Mouse (Mus musculus): ENCODE results near the gene Fut7. TPM values are rescaled to one million over a fixed set of nuclear protein-coding genes. Genes with fewer than 3 reads are reported as not detected.
A peak's percentile ranks its signal among the peaks of the same experiment; 100 is the strongest.
"Not testable (repeated sequence)": the region's sequence is repeated elsewhere in the genome, so short reads cannot be mapped to it uniquely, and the experiment has no call there.

Gene Fut7
- polyA plus RNA-seq, 1 experiment from 2014 or later = not detected

- H3K4me2 ChIP-seq (ENCODE audit: low read depth, severe bottlenecking) = no peak overlapping the region
- H3K9ac ChIP-seq (ENCODE audit: low read length) = no peak overlapping the region
- DNase-seq (ENCODE audit: low spot score) (no peak), ATAC-seq (ENCODE audit: insufficient number of reproducible peaks, low FRiP score, low TSS enrichment, low read depth) (no peak)
- WGBS = 77% methylated on average over 4 of the region's 4 CpGs
- peaks cover 54% of the 10 kb centered on the region for H3K27me3 ChIP-seq (ENCODE audit: control insufficient read depth, insufficient read depth, low read length)
- no peak overlapping the region for H3K4me3 ChIP-seq (ENCODE audit: low read depth, low read length)
- H3K27ac ChIP-seq (replicated peaks; ENCODE audit: low read depth, low read length) = no peak overlapping the region
- H3K9me3 ChIP-seq (ENCODE audit: control insufficient read depth, low read length) = no peaks in the 10 kb centered on the region
- H3K4me1 ChIP-seq (ENCODE audit: control insufficient read depth, insufficient read depth, low read length) = peaks cover 5% of the 10 kb centered on the region; the same call in 1 of the 2 replicates
- no peaks in the 10 kb centered on the region for H3K36me3 ChIP-seq (ENCODE audit: control insufficient read depth, insufficient read depth, low read length)
These were observed 19.1 kb upstream of the Fut7 start for GRCm38 (mm10) chr2:25403994-25404393.

GRCm38 (mm10) chr2:25408908-25409307, 14.2 kb upstream of the Fut7 start:
- no peak overlapping the region for H3K9ac ChIP-seq (ENCODE audit: low read length)
- H3K4me1 ChIP-seq (ENCODE audit: control insufficient read depth, insufficient read depth, low read length) = no peaks in the 10 kb centered on the region
- H3K4me3 ChIP-seq (ENCODE audit: low read depth, low read length) = no peak overlapping the region
- H3K27me3 ChIP-seq (ENCODE audit: control insufficient read depth, insufficient read depth, low read length) = peaks cover 12% of the 10 kb centered on the region
- DNase-seq (ENCODE audit: low spot score) (no peak), ATAC-seq (ENCODE audit: insufficient number of reproducible peaks, low FRiP score, low TSS enrichment, low read depth) (no peak)
- no peaks in the 10 kb centered on the region for H3K36me3 ChIP-seq (ENCODE audit: control insufficient read depth, insufficient read depth, low read length)
- H3K27ac ChIP-seq (replicated peaks; ENCODE audit: low read depth, low read length) = no peak overlapping the region
- no peaks in the 10 kb centered on the region for H3K9me3 ChIP-seq (ENCODE audit: control insufficient read depth, low read length)
- WGBS = 80% methylated on average over 10 of the region's 10 CpGs
- H3K4me2 ChIP-seq (ENCODE audit: low read depth, severe bottlenecking) = no peak overlapping the region

GRCm38 (mm10) chr2:25413436-25413835, 9.6 kb upstream of the Fut7 start:
- H3K4me1 ChIP-seq (ENCODE audit: control insufficient read depth, insufficient read depth, low read length); ATAC-seq (ENCODE audit: insufficient number of reproducible peaks, low FRiP score, low TSS enrichment, low read depth); H3K4me2 ChIP-seq (ENCODE audit: low read depth, severe bottlenecking); H3K27me3 ChIP-seq (ENCODE audit: control insufficient read depth, insufficient read depth, low read length); H3K9ac ChIP-seq (ENCODE audit: low read length); DNase-seq (ENCODE audit: low spot score); H3K9me3 ChIP-seq (ENCODE audit: control insufficient read depth, low read length); H3K4me3 ChIP-seq (ENCODE audit: low read depth, low read length); H3K27ac ChIP-seq (replicated peaks; ENCODE audit: low read depth, low read length); H3K36me3 ChIP-seq (ENCODE audit: control insufficient read depth, insufficient read depth, low read length): not testable (repeated sequence)

- H3K4me1 ChIP-seq (ENCODE audit: control insufficient read depth, insufficient read depth, low read length) = no peaks in the 10 kb centered on the region
- H3K4me2 ChIP-seq (ENCODE audit: low read depth, severe bottlenecking) = no peak overlapping the region
- no peak overlapping the region for H3K27ac ChIP-seq (replicated peaks; ENCODE audit: low read depth, low read length)
- no peaks in the 10 kb centered on the region for H3K9me3 ChIP-seq (ENCODE audit: control insufficient read depth, low read length)
- ATAC-seq (ENCODE audit: insufficient number of reproducible peaks, low FRiP score, low TSS enrichment, low read depth) = no peak
- WGBS = 33% methylated on average over 3 of the region's 3 CpGs
- no peaks in the 10 kb centered on the region for H3K36me3 ChIP-seq (ENCODE audit: control insufficient read depth, insufficient read depth, low read length)
- peaks cover under 1% of the 10 kb centered on the region; the same call in 1 of the 2 replicates for H3K27me3 ChIP-seq (ENCODE audit: control insufficient read depth, insufficient read depth, low read length)
- no peak overlapping the region for H3K4me3 ChIP-seq (ENCODE audit: low read depth, low read length)
- H3K9ac ChIP-seq (ENCODE audit: low read length) = no peak overlapping the region
- DNase-seq (ENCODE audit: low spot score) = no peak
These were observed 5.6 kb upstream of the Fut7 start for GRCm38 (mm10) chr2:25417426-25417825.

GRCm38 (mm10) chr2:25421896-25422295, 1.2 kb upstream of the Fut7 start:
- Histone ChIP-seq H3K27ac (replicated peaks; ENCODE audit: low read depth, low read length) (no peak overlapping the region), H3K36me3 (ENCODE audit: control insufficient read depth, insufficient read depth, low read length) (no peaks in the 10 kb centered on the region), H3K4me2 (ENCODE audit: low read depth, severe bottlenecking) (no peak overlapping the region), H3K9me3 (ENCODE audit: control insufficient read depth, low read length) (no peaks in the 10 kb centered on the region), H3K4me1 (ENCODE audit: control insufficient read depth, insufficient read depth, low read length) (no peaks in the 10 kb centered on the region), H3K4me3 (ENCODE audit: low read depth, low read length) (no peak overlapping the region), H3K27me3 (ENCODE audit: control insufficient read depth, insufficient read depth, low read length) (peaks cover 26% of the 10 kb centered on the region), H3K9ac (ENCODE audit: low read length) (no peak overlapping the region)
- 21% methylated on average over 3 of the region's 3 CpGs for WGBS
- DNase-seq (ENCODE audit: low spot score) (peak; percentile 68), ATAC-seq (ENCODE audit: insufficient number of reproducible peaks, low FRiP score, low TSS enrichment, low read depth) (no peak)

- Histone ChIP-seq H3K9ac (ENCODE audit: low read length) (no peak overlapping the region), H3K9me3 (ENCODE audit: control insufficient read depth, low read length) (no peaks in the 10 kb centered on the region), H3K36me3 (ENCODE audit: control insufficient read depth, insufficient read depth, low read length) (no peaks in the 10 kb centered on the region), H3K4me3 (ENCODE audit: low read depth, low read length) (no peak overlapping the region), H3K27me3 (ENCODE audit: control insufficient read depth, insufficient read depth, low read length) (peaks cover 26% of the 10 kb centered on the region), H3K4me2 (ENCODE audit: low read depth, severe bottlenecking) (no peak overlapping the region), H3K27ac (replicated peaks; ENCODE audit: low read depth, low read length) (no peak overlapping the region), H3K4me1 (ENCODE audit: control insufficient read depth, insufficient read depth, low read length) (no peaks in the 10 kb centered on the region)
- no peak for DNase-seq (ENCODE audit: low spot score)
- 59% methylated on average over 1 of the region's 1 CpGs for WGBS
- ATAC-seq (ENCODE audit: insufficient number of reproducible peaks, low FRiP score, low TSS enrichment, low read depth) = no peak
These were observed 559 bp downstream of the Fut7 start for GRCm38 (mm10) chr2:25423626-25424025.

GRCm38 (mm10) chr2:25425481-25425880, 2.4 kb downstream of the Fut7 start:
- Histone ChIP-seq H3K4me2 (ENCODE audit: low read depth, severe bottlenecking) (no peak overlapping the region), H3K36me3 (ENCODE audit: control insufficient read depth, insufficient read depth, low read length) (no peaks in the 10 kb centered on the region), H3K4me3 (ENCODE audit: low read depth, low read length) (no peak overlapping the region), H3K9ac (ENCODE audit: low read length) (no peak overlapping the region), H3K4me1 (ENCODE audit: control insufficient read depth, insufficient read depth, low read length) (0 out of 2 replicates have a peak, but pooled peaks cover 3% of the 10 kb centered on the region), H3K27ac (replicated peaks; ENCODE audit: low read depth, low read length) (no peak overlapping the region), H3K9me3 (ENCODE audit: control insufficient read depth, low read length) (no peaks in the 10 kb centered on the region), H3K27me3 (ENCODE audit: control insufficient read depth, insufficient read depth, low read length) (peaks cover 31% of the 10 kb centered on the region)
- DNase-seq (ENCODE audit: low spot score) (no peak), ATAC-seq (ENCODE audit: insufficient number of reproducible peaks, low FRiP score, low TSS enrichment, low read depth) (no peak)
- WGBS = 55% methylated on average over 27 of the region's 27 CpGs

GRCm38 (mm10) chr2:25426721-25427191, 3.7 kb downstream of the Fut7 start:
- H3K9ac ChIP-seq (ENCODE audit: low read length) = no peak overlapping the region
- H3K4me1 ChIP-seq (ENCODE audit: control insufficient read depth, insufficient read depth, low read length) = 0 out of 2 replicates have a peak, but pooled peaks cover 3% of the 10 kb centered on the region
- H3K4me2 ChIP-seq (ENCODE audit: low read depth, severe bottlenecking) = no peak overlapping the region
- DNase-seq (ENCODE audit: low spot score) (peak; percentile 83), ATAC-seq (ENCODE audit: insufficient number of reproducible peaks, low FRiP score, low TSS enrichment, low read depth) (no peak)
- no peak overlapping the region for H3K27ac ChIP-seq (replicated peaks; ENCODE audit: low read depth, low read length)
- H3K36me3 ChIP-seq (ENCODE audit: control insufficient read depth, insufficient read depth, low read length) = no peaks in the 10 kb centered on the region
- H3K27me3 ChIP-seq (ENCODE audit: control insufficient read depth, insufficient read depth, low read length) = peaks cover 31% of the 10 kb centered on the region
- no peak overlapping the region for H3K4me3 ChIP-seq (ENCODE audit: low read depth, low read length)
- WGBS = 33% methylated on average over 5 of the region's 5 CpGs
- no peaks in the 10 kb centered on the region for H3K9me3 ChIP-seq (ENCODE audit: control insufficient read depth, low read length)

GRCm38 (mm10) chr2:25427256-25427655, 4.2 kb downstream of the Fut7 start:
- no peak overlapping the region for H3K4me2 ChIP-seq (ENCODE audit: low read depth, severe bottlenecking)
- ATAC-seq (ENCODE audit: insufficient number of reproducible peaks, low FRiP score, low TSS enrichment, low read depth) = no peak

More at GRCm38 (mm10) chr2:25427256-25427655, 4.2 kb downstream of the Fut7 start:
- no peaks in the 10 kb centered on the region for H3K9me3 ChIP-seq (ENCODE audit: control insufficient read depth, low read length)
- 93% methylated on average over 5 of the region's 5 CpGs for WGBS
- no peak overlapping the region for H3K9ac ChIP-seq (ENCODE audit: low read length)
- H3K36me3 ChIP-seq (ENCODE audit: control insufficient read depth, insufficient read depth, low read length) = no peaks in the 10 kb centered on the region
- no peak for DNase-seq (ENCODE audit: low spot score)
- H3K4me1 ChIP-seq (ENCODE audit: control insufficient read depth, insufficient read depth, low read length) = 0 out of 2 replicates have a peak, but pooled peaks cover 3% of the 10 kb centered on the region
- H3K27me3 ChIP-seq (ENCODE audit: control insufficient read depth, insufficient read depth, low read length) = peaks cover 31% of the 10 kb centered on the region
- H3K27ac ChIP-seq (replicated peaks; ENCODE audit: low read depth, low read length) = no peak overlapping the region
- no peak overlapping the region for H3K4me3 ChIP-seq (ENCODE audit: low read depth, low read length)

Measured in limb, embryonic 11.5 days (tissue).